Mouse (Mus musculus) intestine, embryonic 15.5 days (tissue): ENCODE results near the gene Asb16. TPM values are rescaled to one million over a fixed set of nuclear protein-coding genes. Genes with fewer than 3 reads are reported as not detected.

ENCODE experiments used
- ATAC-seq: fragments of 200-750 bp; cut with Nextera tagmentation; 2 replicates; pipeline ENCODE4 v1.8.0; 2017; ENCODE audit warnings: moderate TSS enrichment, moderate library complexity
- H3K27ac ChIP-seq: fragments of 300-500 bp; sonication (generic); 2 replicates; pipeline ENCODE4 v1.5.1; 2015; ENCODE audit warnings: mild to moderate bottlenecking, inconsistent platforms
- H3K27me3 ChIP-seq: fragments of 300-500 bp; sonication (generic); replicated peaks from 2 replicates; pipeline ENCODE4 v1.6.1; 2015; ENCODE audit warnings: inconsistent platforms
- H3K36me3 ChIP-seq: fragments of 300-500 bp; sonication (generic); 2 replicates; pipeline ENCODE4 v1.6.1; 2015; ENCODE audit warnings: inconsistent platforms
- H3K4me1 ChIP-seq: fragments of 300-500 bp; sonication (generic); replicated peaks from 2 replicates; pipeline ENCODE4 v1.6.1; 2015; ENCODE audit warnings: inconsistent platforms
- H3K4me2 ChIP-seq: fragments of 300-500 bp; sonication (generic); replicated peaks from 2 replicates; pipeline ENCODE4 v1.6.1; 2015; ENCODE audit warnings: mild to moderate bottlenecking, inconsistent platforms
- H3K4me3 ChIP-seq: fragments of 300-500 bp; sonication (generic); replicated peaks from 2 replicates; pipeline ENCODE4 v1.5.1; 2015; ENCODE audit warnings: inconsistent platforms
- H3K9ac ChIP-seq: fragments of 300-500 bp; sonication (generic); 2 replicates; pipeline ENCODE4 v1.6.1; 2015; ENCODE audit warnings: inconsistent platforms
- H3K9me3 ChIP-seq: fragments of 300-500 bp; sonication (generic); 2 replicates; pipeline ENCODE4 v1.6.1; 2016; ENCODE audit warnings: inconsistent platforms
- WGBS: fragments of 180-500 bp; shearing (Covaris S2); methylation state at CpG from one replicate; pipeline ENCODE4 v1.1.7; 2015; 5-methylcytosine and 5-hydroxymethylcytosine counted together
- polyA plus RNA-seq: library from polyadenylated mRNA; unstranded; fragments of >200 nt; fragmentation: Nextera tagmentation; extraction: Ambion mirVana; gene quantifications from 2 replicates; pipeline ENCODE4 v1.2.1, GENCODE M21; 2015

The Asb16 gene
- polyA plus RNA-seq, 1 experiment from 2014 or later, result not detected

GRCm38 (mm10) chr11:102308104-102308503, 39.6 kb downstream of the Asb16 start:
- Histone ChIP-seq H3K4me2 (no peak overlapping the region), H3K9me3 (no peaks in the 10 kb centered on the region), H3K27me3 (no peaks in the 10 kb centered on the region), H3K36me3 (peaks cover 36% of the 10 kb centered on the region), H3K4me3 (no peak overlapping the region), H3K9ac (no peak overlapping the region), H3K4me1 (peaks cover 25% of the 10 kb centered on the region), H3K27ac (no peak overlapping the region)
- WGBS, result 83% methylated on average over 9 of the region's 9 CpGs
- ATAC-seq, result no peak

- H3K9me3 ChIP-seq, result no peaks in the 10 kb centered on the region
- peak overlapping the region; percentile 71 for H3K4me2 ChIP-seq
- peak overlapping the region; percentile 65 for H3K27ac ChIP-seq
- H3K9ac ChIP-seq, result peak overlapping the region; percentile 36
- H3K36me3 ChIP-seq, result peaks cover 45% of the 10 kb centered on the region
- under 1% methylated on average over 27 of the region's 27 CpGs for WGBS
- H3K4me1 ChIP-seq, result peaks cover 25% of the 10 kb centered on the region
- peak; percentile 96 for ATAC-seq
- H3K4me3 ChIP-seq, result peak overlapping the region; percentile 42
- no peaks in the 10 kb centered on the region for H3K27me3 ChIP-seq
Observed at GRCm38 (mm10) chr11:102308979-102309378, 40.4 kb downstream of the Asb16 start.

GRCm38 (mm10) chr11:102309821-102310617, 41.5 kb downstream of the Asb16 start:
- Histone ChIP-seq H3K4me3 (peak overlapping the region; percentile 42), H3K9ac (peak overlapping the region; percentile 36; the same call in 1 of the 2 replicates), H3K27ac (peak overlapping the region; percentile 65), H3K36me3 (peaks cover 48% of the 10 kb centered on the region), H3K4me2 (peak overlapping the region; percentile 71), H3K9me3 (no peaks in the 10 kb centered on the region), H3K27me3 (no peaks in the 10 kb centered on the region), H3K4me1 (peaks cover 25% of the 10 kb centered on the region)
- 0 out of 2 replicates have a peak, but pooled peaks have one; percentile 13 for ATAC-seq
- 84% methylated on average over 22 of the region's 22 CpGs for WGBS

DNA sequence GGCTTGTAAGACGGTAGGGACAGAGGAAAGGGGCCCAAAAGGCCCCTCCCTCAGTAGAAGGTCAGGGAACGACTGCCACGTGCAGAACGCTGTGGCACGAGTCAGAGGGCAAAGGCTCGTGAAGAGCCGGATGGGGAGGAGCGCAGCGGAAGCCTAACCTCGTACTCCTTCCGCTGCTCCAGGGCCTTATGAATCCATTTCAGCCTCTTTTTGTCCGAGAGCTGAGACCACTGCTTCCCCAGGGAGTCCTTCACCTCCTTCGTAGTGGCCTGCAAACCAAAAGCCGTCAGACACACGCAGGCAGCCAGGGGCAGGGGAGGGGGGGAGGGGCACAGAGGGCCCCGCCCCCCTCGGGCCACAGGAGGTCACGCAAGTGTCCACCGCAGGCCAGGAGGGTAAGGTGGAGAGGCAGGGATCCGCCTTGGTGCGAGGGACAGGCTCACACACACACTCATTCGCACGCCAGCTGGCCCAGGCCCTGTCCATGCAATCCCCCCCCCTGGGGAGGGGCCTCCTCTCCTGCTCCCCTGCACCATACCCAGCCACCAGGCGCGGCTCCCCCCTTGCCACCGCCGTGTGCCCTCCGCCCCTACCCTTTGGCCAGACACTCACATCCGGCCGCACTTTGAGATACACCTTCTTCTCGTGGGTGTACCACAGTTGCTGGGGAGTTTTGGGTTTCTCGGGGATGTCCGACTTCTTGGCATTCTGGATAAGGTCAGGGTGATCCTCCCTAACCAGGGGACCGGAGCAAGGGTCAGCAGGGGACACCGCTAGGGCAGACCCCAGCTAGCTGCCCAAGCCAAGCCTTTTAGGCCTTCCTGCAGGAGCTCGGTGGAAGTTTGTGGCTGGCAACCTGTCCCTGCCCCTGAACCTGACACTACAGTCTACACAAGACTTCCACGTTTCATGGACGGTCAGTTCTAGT, 42.5 kb downstream of the Asb16 start:
- Histone ChIP-seq H3K9me3 (no peaks in the 10 kb centered on the region), H3K4me2 (peak overlapping the region; percentile 71), H3K36me3 (peaks cover 50% of the 10 kb centered on the region), H3K9ac (peak overlapping the region; percentile 31), H3K4me3 (no peak overlapping the region), H3K27ac (peak overlapping the region; percentile 15; the same call in 1 of the 2 replicates), H3K27me3 (no peaks in the 10 kb centered on the region), H3K4me1 (peaks cover 34% of the 10 kb centered on the region)
- no peak for ATAC-seq
- 45% methylated on average over 35 of the region's 38 CpGs for WGBS

GRCm38 (mm10) chr11:102311966-102312365, 43.4 kb downstream of the Asb16 start:
- no peak for ATAC-seq
- Histone ChIP-seq H3K36me3 (peaks cover 45% of the 10 kb centered on the region), H3K4me1 (peaks cover 39% of the 10 kb centered on the region), H3K4me3 (no peak overlapping the region), H3K9ac (no peak overlapping the region), H3K27ac (no peak overlapping the region), H3K27me3 (no peaks in the 10 kb centered on the region), H3K4me2 (no peak overlapping the region), H3K9me3 (no peaks in the 10 kb centered on the region)
- WGBS, result 85% methylated on average over 4 of the region's 4 CpGs

GRCm38 (mm10) chr11:102312586-102312985, 44.0 kb downstream of the Asb16 start:
- Histone ChIP-seq H3K27me3 (no peaks in the 10 kb centered on the region), H3K27ac (no peak overlapping the region), H3K4me2 (no peak overlapping the region), H3K4me3 (no peak overlapping the region), H3K36me3 (peaks cover 39% of the 10 kb centered on the region), H3K9me3 (no peaks in the 10 kb centered on the region), H3K9ac (no peak overlapping the region), H3K4me1 (peaks cover 39% of the 10 kb centered on the region)
- no peak for ATAC-seq
- WGBS, result 78% methylated on average over 6 of the region's 6 CpGs

DNA sequence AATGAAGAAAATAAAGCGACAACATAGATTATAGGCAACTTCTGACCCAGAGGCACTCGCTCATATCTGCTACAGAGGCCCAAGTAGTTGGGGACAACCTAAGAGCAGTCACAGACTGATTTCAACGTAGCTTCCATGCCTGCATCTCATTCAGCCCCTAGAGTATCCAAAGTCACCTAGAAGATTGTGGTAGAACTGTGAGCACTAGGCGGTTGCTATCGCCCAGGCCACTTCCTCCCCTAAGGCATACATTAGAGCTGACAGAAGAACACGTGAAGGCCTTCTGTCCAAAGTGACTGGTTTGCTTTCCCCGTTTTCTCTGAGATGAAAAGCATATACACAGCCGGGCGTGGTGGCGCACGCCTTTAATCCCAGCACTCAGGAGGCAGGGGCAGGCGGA, 45.8 kb downstream of the Asb16 start:
- H3K27me3 ChIP-seq, result no peaks in the 10 kb centered on the region
- no peak for ATAC-seq
- no peak overlapping the region for H3K4me3 ChIP-seq
- H3K9me3 ChIP-seq, result no peaks in the 10 kb centered on the region
- H3K36me3 ChIP-seq, result peaks cover 33% of the 10 kb centered on the region
- WGBS, result 79% methylated on average over 12 of the region's 12 CpGs
- no peak overlapping the region for H3K4me2 ChIP-seq
- H3K27ac ChIP-seq, result no peak overlapping the region
- H3K9ac ChIP-seq, result no peak overlapping the region
- H3K4me1 ChIP-seq, result peaks cover 33% of the 10 kb centered on the region

DNA sequence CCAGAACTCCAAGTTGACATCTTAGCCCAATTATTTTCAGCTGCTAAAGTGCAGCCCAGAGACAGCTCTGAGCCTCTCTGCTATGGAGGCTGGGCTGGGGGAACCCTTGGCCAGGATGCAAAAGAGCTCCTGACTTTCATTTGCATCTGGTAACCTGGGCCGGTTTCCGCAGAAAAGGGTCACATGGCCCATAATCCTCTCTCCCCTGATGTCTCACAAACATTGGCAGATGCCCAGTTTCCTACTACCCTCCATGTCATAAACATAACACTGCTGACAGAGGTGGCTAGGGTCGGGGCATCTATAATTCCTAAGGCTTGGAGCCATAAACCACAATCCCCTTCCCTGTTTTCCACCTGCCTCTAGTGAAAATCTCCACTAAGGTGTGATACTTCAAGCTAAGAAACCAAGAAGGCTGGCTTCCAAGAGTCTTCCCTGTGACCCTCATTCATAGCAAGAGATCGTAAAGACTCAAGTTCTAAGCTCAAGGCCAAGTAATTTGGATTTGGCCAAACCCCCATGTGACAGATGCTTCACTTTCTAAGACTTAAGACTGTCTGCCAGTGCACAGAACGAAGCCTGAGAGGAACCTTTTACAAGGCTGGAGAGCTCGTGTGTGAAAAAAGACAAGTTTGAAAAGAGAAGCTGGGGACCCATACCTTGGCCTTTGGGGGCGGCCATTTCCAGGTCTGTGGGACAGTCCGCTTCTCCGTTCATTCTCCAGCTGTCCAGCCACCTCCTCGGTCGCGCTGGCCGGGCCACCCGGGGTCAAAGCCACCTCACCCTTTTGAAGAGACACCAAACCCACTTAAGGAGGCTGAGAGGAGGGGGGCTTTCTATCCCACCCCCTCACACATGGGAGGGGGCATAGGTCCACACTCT, 47.4 kb downstream of the Asb16 start:
- H3K36me3 ChIP-seq, result peaks cover 32% of the 10 kb centered on the region
- no peaks in the 10 kb centered on the region for H3K9me3 ChIP-seq
- no peaks in the 10 kb centered on the region for H3K27me3 ChIP-seq
- 0 out of 2 replicates have a peak, but pooled peaks have one; percentile 1 for ATAC-seq
- 11% methylated on average over 14 of the region's 14 CpGs for WGBS
- H3K9ac ChIP-seq, result peak overlapping the region; percentile 100
- peaks cover 26% of the 10 kb centered on the region for H3K4me1 ChIP-seq
- H3K4me3 ChIP-seq, result peak overlapping the region; percentile 69
- peak overlapping the region; percentile 98 for H3K27ac ChIP-seq
- H3K4me2 ChIP-seq, result peak overlapping the region; percentile 96

- Histone ChIP-seq H3K4me2 (peak overlapping the region; percentile 96), H3K4me1 (peaks cover 21% of the 10 kb centered on the region), H3K9ac (peak overlapping the region; percentile 100), H3K4me3 (peak overlapping the region; percentile 69), H3K9me3 (no peaks in the 10 kb centered on the region), H3K27ac (peak overlapping the region; percentile 98), H3K36me3 (peaks cover 25% of the 10 kb centered on the region), H3K27me3 (no peaks in the 10 kb centered on the region)
- WGBS, result under 1% methylated on average over 73 of the region's 80 CpGs
- peak; percentile 62 for ATAC-seq
Observed at GRCm38 (mm10) chr11:102316572-102317297, 48.2 kb downstream of the Asb16 start.

DNA sequence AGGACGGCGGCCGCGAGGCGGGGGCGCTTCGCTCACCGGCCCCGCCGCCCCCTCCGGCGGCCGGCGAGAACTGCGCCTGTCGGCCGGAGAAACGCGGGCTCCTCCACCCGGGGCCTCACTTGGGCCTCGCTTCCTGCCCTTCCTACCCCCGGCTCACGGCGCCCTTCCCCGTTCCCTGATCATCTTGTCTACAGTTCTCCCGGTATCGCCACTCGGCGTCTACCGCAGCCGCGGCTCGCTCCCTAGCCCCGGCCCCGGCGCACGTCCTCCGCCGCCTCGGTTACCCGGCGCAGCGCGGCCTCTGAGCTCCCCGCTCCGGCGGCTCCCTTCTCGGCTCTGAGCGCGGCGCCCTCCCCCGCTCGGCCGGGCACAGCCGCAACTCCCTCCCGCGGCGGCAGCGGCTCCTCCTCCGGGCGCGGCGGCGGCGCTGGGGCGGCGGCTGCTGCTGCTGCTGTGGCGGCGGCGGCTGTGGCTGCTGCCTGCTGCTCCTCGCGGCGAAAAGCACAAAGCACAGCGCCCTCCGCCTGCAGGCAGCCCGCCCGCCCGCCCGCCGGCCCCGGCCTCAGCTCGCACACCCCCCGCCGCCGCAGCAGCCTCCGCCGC, 48.9 kb downstream of the Asb16 start:
- H3K36me3 ChIP-seq, result peaks cover 21% of the 10 kb centered on the region
- no peaks in the 10 kb centered on the region for H3K9me3 ChIP-seq
- peak; percentile 18 for ATAC-seq
- under 1% methylated on average over 86 of the region's 87 CpGs for WGBS
- peaks cover 21% of the 10 kb centered on the region for H3K4me1 ChIP-seq
- peak overlapping the region; percentile 100 for H3K9ac ChIP-seq
- peak overlapping the region; percentile 98 for H3K27ac ChIP-seq
- H3K27me3 ChIP-seq, result no peaks in the 10 kb centered on the region
- H3K4me3 ChIP-seq, result peak overlapping the region; percentile 69
- H3K4me2 ChIP-seq, result peak overlapping the region; percentile 96
